Mouse (Mus musculus) neutrophil, adult 5-6 weeks (primary cell): Measurements from ENCODE around the gene Lpar6. TPM values are rescaled to one million over a fixed set of nuclear protein-coding genes. Genes with fewer than 3 reads are reported as not detected.

Experiments used
- ATAC-seq: fragments of 151-379, 151-347 bp; 2 replicates; pipeline ENCODE4 v1.8.0; 2017; ENCODE audit warnings: mild to moderate bottlenecking, moderate TSS enrichment; ENCODE audit not compliant: insufficient number of reproducible peaks, poor library complexity, low FRiP score, severe bottlenecking; ENCODE audit errors: extremely low read depth
- total RNA-seq: library from RNA; stranded (forward); fragments of 200-1000 nt; gene quantifications from 2 replicates; pipeline ENCODE4 v1.2.3, GENCODE M21; 2017

Gene Lpar6
- total RNA-seq, 1 experiment from 2014 or later = 7.8 TPM

GRCm38 (mm10) chr14:73253453-73254251, 16.0 kb downstream of the Lpar6 start:
- no peak for ATAC-seq

DNA sequence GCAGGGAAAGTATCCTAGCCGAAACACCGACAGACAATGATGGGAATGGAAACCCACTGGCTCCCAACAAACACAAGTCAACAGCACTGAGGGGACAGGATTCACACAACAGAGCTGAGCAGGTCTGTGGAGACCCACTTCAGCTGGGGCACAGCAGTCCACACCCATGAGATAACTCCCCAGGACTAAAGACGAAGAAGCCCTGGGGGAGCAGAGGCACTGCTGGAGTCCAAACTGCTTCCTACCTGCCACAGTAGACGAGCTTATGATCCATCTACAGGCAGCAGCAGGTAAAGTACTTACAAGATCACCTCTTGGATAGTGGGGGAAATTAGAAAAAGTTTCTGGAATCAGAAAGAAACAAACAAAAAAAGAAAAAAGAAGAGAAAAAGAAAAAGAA, 16.7 kb downstream of the Lpar6 start:
- no peak for ATAC-seq

GRCm38 (mm10) chr14:73255426-73255970, 17.8 kb downstream of the Lpar6 start:
- no peak for ATAC-seq

GRCm38 (mm10) chr14:73257348-73257747, 19.7 kb downstream of the Lpar6 start:
- no peak for ATAC-seq

- ATAC-seq = no peak
These were observed 20.5 kb downstream of the Lpar6 start for GRCm38 (mm10) chr14:73258181-73258580.

GRCm38 (mm10) chr14:73262210-73262609, 24.5 kb downstream of the Lpar6 start:
- no peak for ATAC-seq

DNA sequence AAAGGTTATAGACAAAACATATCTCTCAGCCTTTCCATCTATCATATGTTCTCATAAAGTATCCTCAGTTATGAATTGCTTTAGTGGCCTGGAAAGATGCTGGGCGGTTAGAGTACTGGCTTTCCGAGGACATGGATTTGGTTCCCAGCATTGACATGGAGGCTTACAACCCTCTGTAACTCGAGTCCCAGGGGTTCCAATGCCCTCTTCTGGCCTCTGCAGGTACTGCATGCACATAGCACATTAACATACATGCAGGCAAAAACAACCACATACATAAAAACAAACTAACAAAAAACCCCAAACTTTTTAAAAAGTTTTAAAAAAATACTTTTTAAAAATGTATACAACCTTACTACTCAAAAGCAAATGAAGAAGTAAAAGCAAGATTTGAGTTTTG, 28.5 kb downstream of the Lpar6 start:
- no peak for ATAC-seq

GRCm38 (mm10) chr14:73271807-73272206, 34.1 kb downstream of the Lpar6 start:
- ATAC-seq = no peak

- no peak for ATAC-seq
These were observed 41.4 kb downstream of the Lpar6 start for GRCm38 (mm10) chr14:73279096-73279495.

GRCm38 (mm10) chr14:73280996-73281395, 43.3 kb downstream of the Lpar6 start:
- no peak for ATAC-seq

- no peak for ATAC-seq
These were observed 52.2 kb downstream of the Lpar6 start for GRCm38 (mm10) chr14:73289915-73290314.

DNA sequence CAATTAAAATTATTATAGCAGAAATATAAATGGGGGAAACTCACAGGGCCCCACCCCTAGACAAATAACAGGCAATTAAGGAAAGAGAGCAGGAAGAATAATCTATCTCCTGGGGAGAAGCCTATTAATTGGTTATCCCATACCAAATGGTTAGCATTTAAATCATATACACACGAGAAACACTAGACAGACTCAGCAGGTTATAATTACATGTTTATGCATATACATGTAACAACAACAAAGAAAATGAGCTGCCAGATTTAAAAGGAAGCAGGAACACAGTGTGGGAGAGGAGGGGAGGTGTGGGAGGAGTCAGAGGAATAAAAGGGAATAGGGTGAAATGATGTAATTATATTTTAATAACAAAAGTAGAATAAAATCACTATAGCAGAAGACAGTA, 54.7 kb downstream of the Lpar6 start:
- no peak for ATAC-seq

Other genes starting within 250 kb of the Lpar6 start
- 2.1 and 2.8 TPM in 2 replicates for gene Cysltr2, start 188.8 kb upstream of the Lpar6 start, total RNA-seq
- gene Rcbtb2, start 114.9 kb upstream of the Lpar6 start, total RNA-seq = 18.3 and 20.0 TPM in 2 replicates
- gene Rb1, start 87.9 kb downstream of the Lpar6 start, total RNA-seq = 60.9 and 90.4 TPM in 2 replicates
- 993 and 1,047 TPM in 2 replicates for gene Itm2b, start 147.4 kb downstream of the Lpar6 start, total RNA-seq